Mouse (Mus musculus) heart, adult 11 months (tissue): ENCODE measurements at regions not wholly inside any gene's neighbourhood (a gene's known extent, or its start where the extent isn't known, plus 50 kb on each side); places are given as distances from the start of the nearest gene placed in this dataset.

ENCODE experiments used
- DNase-seq: peaks from one replicate; pipeline ENCODE4 v3.0.0; 2022

- no peak for DNase-seq
These were observed 80.1 kb downstream of the Anxa1 start for GRCm38 (mm10) chr19:20310653-20311052.

- no peak for DNase-seq
These were observed 90.6 kb downstream of the Anxa1 start for GRCm38 (mm10) chr19:20300066-20300651.

GRCm38 (mm10) chr19:20298431-20298830 is 92.3 kb downstream of the Anxa1 start:
- DNase-seq: peak; percentile 79

DNA sequence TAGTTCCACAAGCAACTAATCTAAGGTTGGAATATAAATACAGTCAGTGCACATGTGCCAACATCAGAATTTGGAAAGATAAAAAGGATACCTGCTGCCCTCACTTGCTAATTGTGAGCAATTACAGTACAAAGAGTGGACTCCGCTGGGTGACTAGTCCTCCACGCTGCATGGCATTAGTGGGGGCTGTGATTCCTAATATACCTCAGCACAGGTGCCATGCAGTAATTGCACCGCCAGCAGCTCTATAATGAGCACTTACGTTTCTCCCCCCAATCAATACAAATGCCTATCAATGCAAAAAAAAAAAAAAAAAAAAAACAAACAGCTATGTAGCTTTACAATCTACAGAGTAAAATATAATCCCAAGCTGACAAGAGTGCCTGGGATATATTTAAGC is 105.6 kb downstream of the Anxa1 start:
- DNase-seq: no peak

GRCm38 (mm10) chr19:20283105-20283504 is 107.6 kb downstream of the Anxa1 start:
- no peak for DNase-seq

- DNase-seq: no peak
These were observed 129.2 kb downstream of the Anxa1 start for GRCm38 (mm10) chr19:20261586-20261985.

DNA sequence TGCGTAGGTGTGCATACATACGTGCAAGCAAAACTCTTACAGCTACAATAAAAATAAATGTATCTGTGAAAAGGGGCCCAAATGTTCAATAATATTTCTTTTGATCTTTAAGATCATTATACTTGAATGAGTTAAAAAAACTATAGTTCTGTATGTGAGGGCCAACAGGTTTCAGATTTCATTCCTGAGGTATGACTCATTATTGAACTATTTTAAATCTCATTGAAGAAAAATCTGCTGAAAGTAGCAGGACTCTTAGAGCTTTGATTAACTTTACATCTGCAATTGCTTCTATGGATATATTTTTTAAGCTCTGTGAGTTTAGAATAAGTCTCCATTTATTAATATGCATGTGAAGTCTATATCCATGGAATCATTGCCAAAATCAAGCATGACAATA is 138.6 kb downstream of the Anxa1 start:
- DNase-seq: no peak

DNA sequence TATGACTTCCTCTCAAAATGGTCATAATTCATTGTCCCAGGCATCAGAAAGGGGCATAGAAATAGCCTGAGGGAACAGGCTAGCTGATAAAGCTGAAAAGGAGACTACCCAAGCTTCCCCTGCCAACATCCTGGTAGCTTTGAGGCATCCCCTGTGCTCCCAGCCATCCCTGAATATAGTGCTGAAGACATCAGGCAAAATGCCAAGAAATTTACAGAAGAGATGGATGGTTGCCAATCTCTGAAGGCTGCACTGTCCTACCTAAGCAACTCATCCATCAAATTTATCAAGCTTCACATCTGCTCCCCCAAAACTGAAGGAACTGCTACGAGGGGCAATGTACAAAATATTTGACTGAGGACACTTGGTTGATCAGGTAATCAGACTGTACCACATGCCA is 146.9 kb downstream of the Anxa1 start:
- peak; percentile 23 for DNase-seq

- DNase-seq: no peak
These were observed 149.5 kb downstream of the Anxa1 start for GRCm38 (mm10) chr19:20241266-20241665.

DNA sequence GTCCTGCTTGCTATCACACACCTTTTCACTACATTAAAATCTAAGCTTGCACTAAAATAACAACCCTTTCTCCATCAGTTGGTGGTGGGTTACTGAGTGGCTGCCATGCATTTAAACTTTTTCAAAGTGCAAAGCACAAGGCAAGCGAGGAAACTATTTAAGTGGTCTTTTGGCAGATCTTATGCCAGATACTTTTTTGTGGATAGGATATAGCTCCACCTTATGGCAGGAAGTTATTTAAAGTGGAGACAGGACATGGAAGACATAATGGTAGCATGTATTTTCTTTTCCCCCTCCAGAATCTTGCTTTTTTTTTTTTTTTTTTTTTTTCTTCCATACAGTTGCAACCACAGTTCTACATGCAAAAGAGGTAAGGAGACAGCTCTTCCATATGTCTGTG is 150.3 kb downstream of the Anxa1 start:
- DNase-seq: no peak

- DNase-seq: no peak
These were observed 151.3 kb downstream of the Anxa1 start for GRCm38 (mm10) chr19:20239396-20239795.

DNA sequence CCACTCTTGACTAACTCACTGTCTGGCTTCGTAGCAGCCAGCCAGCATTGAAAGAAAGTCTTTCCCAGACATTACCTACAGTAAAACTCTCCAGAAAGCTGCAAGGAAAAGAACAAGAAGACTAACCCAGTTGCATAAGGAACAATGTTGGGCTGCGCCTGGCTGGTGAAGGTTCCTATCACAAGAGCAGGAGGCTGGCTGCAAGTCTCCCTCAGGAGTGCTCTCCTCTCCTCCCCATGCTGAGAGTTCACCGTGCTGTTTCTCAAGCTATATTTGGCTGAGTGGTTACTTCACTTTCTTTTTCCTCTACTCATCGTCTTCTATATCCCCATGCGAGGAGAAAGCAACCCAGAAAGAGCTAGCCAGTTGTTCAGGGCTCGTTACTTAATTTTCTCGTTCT is 164.0 kb downstream of the Anxa1 start:
- DNase-seq: no peak

GRCm38 (mm10) chr19:20217389-20217788 is 173.4 kb downstream of the Anxa1 start:
- no peak for DNase-seq

- no peak for DNase-seq
These were observed 196.2 kb downstream of the Anxa1 start for GRCm38 (mm10) chr19:20194511-20194910.

- DNase-seq: no peak
These were observed 208.9 kb downstream of the Anxa1 start for GRCm38 (mm10) chr19:20181854-20182253.

DNA sequence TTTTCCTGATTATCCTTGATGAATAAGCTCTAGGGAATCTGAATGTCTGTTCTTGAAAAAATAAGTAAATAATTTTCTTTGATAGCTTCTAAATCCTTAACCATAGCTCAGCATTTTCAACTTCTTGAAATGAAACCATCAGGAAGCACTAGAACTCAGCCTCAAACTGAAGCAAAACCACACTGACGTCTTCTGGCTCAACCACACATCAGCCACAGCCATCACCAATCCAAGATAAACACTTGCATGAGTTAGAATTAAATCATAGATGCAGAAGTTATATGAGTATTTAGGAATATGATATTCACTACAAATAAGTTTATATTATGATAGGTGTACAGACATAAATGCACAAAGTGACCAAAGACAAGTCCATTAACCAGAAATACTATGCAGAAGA is 229.2 kb downstream of the Anxa1 start:
- no peak for DNase-seq

DNA sequence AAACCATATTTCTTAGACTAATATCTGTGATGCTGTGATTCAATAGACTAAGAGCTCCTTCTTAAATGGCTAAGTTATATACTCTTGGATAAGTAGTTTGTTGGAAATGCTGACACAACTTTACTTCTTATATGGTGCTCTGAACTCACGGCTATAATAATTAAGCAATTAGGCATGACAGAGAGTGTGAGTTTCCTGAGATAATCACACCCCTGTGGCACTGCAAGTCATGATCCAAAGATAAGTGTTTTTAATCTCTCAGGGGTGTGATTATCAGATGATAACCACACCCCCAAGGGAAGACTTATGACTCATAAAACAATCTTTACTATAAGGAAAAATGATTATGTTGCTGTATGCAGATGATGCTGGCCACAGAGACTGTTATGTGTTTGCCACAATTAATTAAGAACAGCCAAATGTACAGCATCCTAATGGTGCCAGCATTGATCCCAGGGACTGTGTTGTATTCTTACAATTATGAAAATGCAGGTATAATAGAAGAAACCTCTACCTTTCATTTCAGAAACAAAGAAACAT is 234.3 kb downstream of the Anxa1 start:
- DNase-seq: no peak

- no peak for DNase-seq
These were observed 251.2 kb downstream of the Anxa1 start for GRCm38 (mm10) chr19:20139506-20139905.

DNA sequence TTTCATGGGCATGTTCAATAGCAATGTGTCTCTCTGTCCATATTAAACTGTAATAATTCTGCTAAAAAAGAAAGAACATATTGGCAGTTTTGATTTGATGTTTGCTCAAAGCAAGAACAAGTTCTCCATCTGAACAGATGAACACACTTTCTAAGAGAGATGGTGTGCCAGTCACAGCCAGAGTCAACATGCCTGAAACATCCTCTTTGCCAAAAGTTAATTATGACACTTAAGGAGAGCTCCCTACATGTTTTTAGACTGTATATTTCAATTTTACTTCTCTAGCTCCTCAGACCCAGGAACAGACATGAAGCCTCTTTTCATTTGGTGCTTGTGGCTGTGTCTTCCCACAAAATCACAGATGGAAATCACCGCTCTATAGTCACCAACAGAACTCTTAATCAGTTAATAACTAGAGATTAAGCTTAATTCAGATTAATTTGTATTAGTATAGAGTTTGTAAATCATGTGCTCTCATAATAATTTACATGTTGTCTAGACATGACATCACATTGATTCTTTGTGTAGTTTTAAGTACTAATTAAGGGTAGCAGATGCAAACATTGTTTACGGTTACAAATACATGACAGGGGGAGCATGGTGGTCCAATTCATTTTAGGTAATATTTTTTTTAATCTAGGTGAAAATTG is 267.1 kb downstream of the Anxa1 start:
- no peak for DNase-seq

DNA sequence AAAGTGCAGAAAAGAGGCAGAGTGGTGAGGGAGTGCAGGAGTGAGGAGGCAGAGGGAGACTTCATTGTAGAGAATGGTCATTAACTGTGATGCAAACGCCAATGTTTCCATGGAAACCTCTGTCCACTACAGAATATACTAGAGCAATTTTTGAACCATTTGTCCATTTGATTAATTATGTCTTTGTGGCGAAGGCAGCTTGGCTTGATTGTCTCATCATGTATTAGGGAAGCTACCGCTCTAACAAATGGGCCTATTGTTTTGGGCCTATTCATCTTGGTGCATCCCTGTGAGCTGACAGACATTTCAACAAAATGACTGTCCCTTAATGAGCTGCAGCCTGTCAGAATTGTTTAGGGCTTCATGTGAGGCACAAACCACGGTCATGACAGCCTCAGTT is 268.3 kb downstream of the Anxa1 start:
- no peak for DNase-seq

- no peak for DNase-seq
These were observed 276.5 kb downstream of the Anxa1 start for GRCm38 (mm10) chr19:20114237-20114636.
